In the genomic region with DNA sequence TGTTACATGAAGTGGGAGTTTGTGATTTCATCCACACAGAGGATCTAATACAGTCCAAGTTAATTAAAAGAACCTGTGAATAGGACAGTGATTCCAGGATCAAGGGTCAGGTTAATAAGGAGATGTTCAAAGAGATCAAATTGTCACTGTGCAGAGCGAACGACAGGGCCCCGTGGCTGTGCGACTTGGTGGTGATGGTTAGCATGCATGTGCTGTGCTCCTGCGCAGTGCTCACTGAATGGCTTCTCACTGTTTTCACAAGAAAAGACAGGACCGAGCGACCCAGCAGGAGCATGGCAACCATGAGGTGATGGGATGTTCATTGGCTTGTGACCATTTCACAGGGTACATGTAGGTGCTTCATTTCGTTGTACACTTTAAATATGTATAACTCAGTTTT, we compare ENCODE assay signal across 21 mouse cellular contexts.
DNase-seq lines count a peak whose midpoint lies in the region; ATAC-seq and TF ChIP-seq lines count a peak whose summit lies in the region.
"Had no signal": no experiment of that assay in that cellular context is flagged by ENCODE, and none has a peak within 500 bp of the region (broad histone marks: within the 10 kb centered on the region; RNA-seq: fewer than 3 reads in every experiment).

No protein-coding gene starts in this region.

- no peaks in the 10 kb centered on the region for H3K9me3 ChIP-seq in heart, embryonic 11.5 days (replicated peaks; ENCODE audit: control insufficient read depth, low read length)
- H3K9me3 ChIP-seq in midbrain, embryonic 11.5 days (ENCODE audit: control insufficient read depth, low read length) = no peaks in the 10 kb centered on the region
- H3K9me3 ChIP-seq in midbrain, embryonic 16.5 days (replicated peaks; ENCODE audit: control insufficient read depth, low read length, poor library complexity, severe bottlenecking) = no peaks in the 10 kb centered on the region
- H3K9me3 ChIP-seq in midbrain, embryonic 13.5 days = no peaks in the 10 kb centered on the region
- no peaks in the 10 kb centered on the region for H3K9me3 ChIP-seq in midbrain, postnatal 0 days (ENCODE audit: low read length)
- H3K9me3 ChIP-seq: G1E had no signal

- no peak for TF ChIP-seq CTCF in midbrain, postnatal 0 days (IDR thresholded peaks at IDR 0.05)

- H3K27ac ChIP-seq in heart, embryonic 11.5 days (ENCODE audit: low read depth, low read length) = no peak overlapping the region
- H3K27ac ChIP-seq in midbrain, embryonic 11.5 days (ENCODE audit: low read depth, low read length) = no peak overlapping the region
- H3K27ac ChIP-seq in midbrain, embryonic 16.5 days (ENCODE audit: low read length) = no peak overlapping the region
- no peak overlapping the region for H3K27ac ChIP-seq in midbrain, embryonic 13.5 days
- no peak overlapping the region for H3K27ac ChIP-seq in midbrain, postnatal 0 days (ENCODE audit: low read depth, low read length)

- no peak overlapping the region for H3K9ac ChIP-seq in heart, embryonic 11.5 days (ENCODE audit: low read depth, low read length)
- no peak overlapping the region for H3K9ac ChIP-seq in midbrain, embryonic 11.5 days (ENCODE audit: low read length)
- H3K9ac ChIP-seq in midbrain, embryonic 16.5 days (ENCODE audit: low read depth, low read length) = no peak overlapping the region
- H3K9ac ChIP-seq in midbrain, embryonic 13.5 days (replicated peaks) = no peak overlapping the region
- H3K9ac ChIP-seq in midbrain, postnatal 0 days (replicated peaks; ENCODE audit: low read length, poor library complexity, severe bottlenecking) = no peak overlapping the region

- no peaks in the 10 kb centered on the region for H3K27me3 ChIP-seq in heart, embryonic 11.5 days (ENCODE audit: control insufficient read depth, insufficient read depth, low read length)
- no peaks in the 10 kb centered on the region for H3K27me3 ChIP-seq in midbrain, embryonic 11.5 days (ENCODE audit: control insufficient read depth, insufficient read depth, low read length)
- no peaks in the 10 kb centered on the region for H3K27me3 ChIP-seq in midbrain, embryonic 16.5 days (ENCODE audit: control insufficient read depth, insufficient read depth, low read depth, low read length)
- no peaks in the 10 kb centered on the region for H3K27me3 ChIP-seq in midbrain, embryonic 13.5 days
- H3K27me3 ChIP-seq in midbrain, postnatal 0 days (ENCODE audit: insufficient read depth, low read length) = no peaks in the 10 kb centered on the region
- H3K27me3 ChIP-seq: CH12.LX, Patski had no signal

- no peak for ATAC-seq in heart, embryonic 11.5 days (replicated peaks; ENCODE audit: insufficient number of reproducible peaks, low FRiP score, low TSS enrichment)
- ATAC-seq in midbrain, embryonic 11.5 days (ENCODE audit: low FRiP score) = no peak
- no peak for ATAC-seq in midbrain, embryonic 16.5 days
- ATAC-seq in midbrain, embryonic 13.5 days = peak; percentile 55
- ATAC-seq in midbrain, postnatal 0 days (ENCODE audit: low FRiP score) = no peak
- ATAC-seq: activated CD4-positive, CD25-positive, alpha-beta regulatory T cell, adult 4 months; CD4-positive, CD25-positive, alpha-beta regulatory T cell, adult 4 months; Patski had no signal

- 90% methylated on average over 8 of the region's 8 CpGs for WGBS in heart, embryonic 11.5 days (ENCODE audit: insufficient replicate concordance)
- WGBS in midbrain, embryonic 11.5 days = 88% methylated on average over 8 of the region's 8 CpGs
- 80% methylated on average over 8 of the region's 8 CpGs for WGBS in midbrain, embryonic 16.5 days
- 84% methylated on average over 8 of the region's 8 CpGs for WGBS in midbrain, embryonic 13.5 days
- 82% methylated on average over 8 of the region's 8 CpGs for WGBS in midbrain, postnatal 0 days

- no peak overlapping the region for H3K4me2 ChIP-seq in heart, embryonic 11.5 days
- no peak overlapping the region for H3K4me2 ChIP-seq in midbrain, embryonic 11.5 days
- H3K4me2 ChIP-seq in midbrain, embryonic 16.5 days (ENCODE audit: low read length) = no peak overlapping the region
- H3K4me2 ChIP-seq in midbrain, embryonic 13.5 days (replicated peaks) = no peak overlapping the region
- H3K4me2 ChIP-seq in midbrain, postnatal 0 days (ENCODE audit: low read depth, low read length, poor library complexity, severe bottlenecking) = no peak overlapping the region

- DNase-seq in heart, adult 11 months = peak; percentile 64
- peak; percentile 76 for DNase-seq in midbrain, embryonic 11.5 days (ENCODE audit: low spot score, missing footprints)
- DNase-seq in midbrain, postnatal 0 days (ENCODE audit: low spot score) = no peak
- DNase-seq: adrenal gland, adult 2 months; adrenal gland, adult 8-10 months; adrenal gland, postnatal 10 days; adrenal gland, postnatal 14 days; adrenal gland, postnatal 25 days; adrenal gland, postnatal 36 days; B cell, adult 2 months; cerebellum, adult 11 months; cerebellum, adult 11-12 months; cerebellum, adult 18-20 months had no signal

- no peaks in the 10 kb centered on the region for H3K36me3 ChIP-seq in heart, embryonic 11.5 days (ENCODE audit: control insufficient read depth, insufficient read depth, low read length)
- H3K36me3 ChIP-seq in midbrain, embryonic 11.5 days (ENCODE audit: control insufficient read depth, insufficient read depth, low read length) = no peaks in the 10 kb centered on the region
- no peaks in the 10 kb centered on the region for H3K36me3 ChIP-seq in midbrain, embryonic 16.5 days (ENCODE audit: control insufficient read depth, insufficient read depth, low read length)
- H3K36me3 ChIP-seq in midbrain, embryonic 13.5 days = no peaks in the 10 kb centered on the region
- no peaks in the 10 kb centered on the region for H3K36me3 ChIP-seq in midbrain, postnatal 0 days (ENCODE audit: insufficient read depth, low read length)

- H3K4me1 ChIP-seq in heart, embryonic 11.5 days (ENCODE audit: control insufficient read depth, insufficient read depth, low read length) = no peaks in the 10 kb centered on the region
- H3K4me1 ChIP-seq in midbrain, embryonic 11.5 days (ENCODE audit: control insufficient read depth, insufficient read depth, low read length) = no peaks in the 10 kb centered on the region
- no peaks in the 10 kb centered on the region for H3K4me1 ChIP-seq in midbrain, embryonic 16.5 days (ENCODE audit: control insufficient read depth, insufficient read depth, low read length)
- no peaks in the 10 kb centered on the region for H3K4me1 ChIP-seq in midbrain, embryonic 13.5 days (replicated peaks)
- no peaks in the 10 kb centered on the region for H3K4me1 ChIP-seq in midbrain, postnatal 0 days (ENCODE audit: insufficient read depth, low read length)

- H3K4me3 ChIP-seq in heart, embryonic 11.5 days (ENCODE audit: low read depth, low read length) = no peak overlapping the region
- no peak overlapping the region for H3K4me3 ChIP-seq in midbrain, embryonic 11.5 days (ENCODE audit: low read depth, low read length)
- no peak overlapping the region for H3K4me3 ChIP-seq in midbrain, embryonic 16.5 days (ENCODE audit: low read depth, low read length)
- H3K4me3 ChIP-seq in midbrain, embryonic 13.5 days (replicated peaks) = no peak overlapping the region
- H3K4me3 ChIP-seq in midbrain, postnatal 0 days (ENCODE audit: low read depth, low read length) = no peak overlapping the region
